25 mouse cellular contexts compared by ENCODE assay signal in genomic region chr5:106295993-106296392, GRCm38 (mm10).
DNase-seq lines count a peak whose midpoint lies in the region; ATAC-seq lines count a peak whose summit lies in the region.
"Had no signal": no experiment of that assay in that cellular context is flagged by ENCODE, and none has a peak within 500 bp of the region (broad histone marks: within the 10 kb centered on the region; RNA-seq: fewer than 3 reads in every experiment).

No protein-coding gene starts in this region.

- H3K9ac ChIP-seq in forebrain, embryonic 16.5 days (replicated peaks; ENCODE audit: low read depth, low read length), result no peak overlapping the region
- H3K9ac ChIP-seq in heart, embryonic 12.5 days, result no peak overlapping the region
- H3K9ac ChIP-seq in midbrain, embryonic 15.5 days, result no peak overlapping the region
- H3K9ac ChIP-seq in midbrain, embryonic 12.5 days (replicated peaks), result no peak overlapping the region
- H3K9ac ChIP-seq in midbrain, embryonic 13.5 days (replicated peaks), result no peak overlapping the region
- H3K9ac ChIP-seq: embryonic facial prominence, embryonic 12.5 days; forebrain, embryonic 13.5 days; forebrain, embryonic 15.5 days had no signal

- peak overlapping the region; percentile 69; the same call in 1 of the 2 replicates for H3K27ac ChIP-seq in forebrain, embryonic 10.5 days
- H3K27ac ChIP-seq in forebrain, embryonic 16.5 days (ENCODE audit: low read length), result no peak overlapping the region
- H3K27ac ChIP-seq in heart, embryonic 12.5 days (ENCODE audit: poor library complexity, severe bottlenecking), result no peak overlapping the region
- peak overlapping the region; percentile 64 for H3K27ac ChIP-seq in midbrain, embryonic 10.5 days (replicated peaks)
- H3K27ac ChIP-seq in midbrain, embryonic 15.5 days, result no peak overlapping the region
- H3K27ac ChIP-seq in midbrain, embryonic 12.5 days (replicated peaks), result peak overlapping the region; percentile 52
- H3K27ac ChIP-seq in midbrain, embryonic 13.5 days, result no peak overlapping the region
- H3K27ac ChIP-seq: embryonic facial prominence, embryonic 12.5 days; forebrain, embryonic 13.5 days; forebrain, embryonic 15.5 days had no signal

- ATAC-seq in forebrain, embryonic 16.5 days, result no peak
- ATAC-seq in heart, embryonic 12.5 days (ENCODE audit: insufficient number of reproducible peaks, low FRiP score), result no peak
- ATAC-seq in midbrain, embryonic 15.5 days (replicated peaks), result no peak
- ATAC-seq in midbrain, embryonic 12.5 days (ENCODE audit: low FRiP score, low read depth), result no peak
- ATAC-seq in midbrain, embryonic 13.5 days, result no peak
- ATAC-seq: CD4-positive, CD25-positive, alpha-beta regulatory T cell, adult 4 months; forebrain, embryonic 13.5 days; forebrain, embryonic 15.5 days; Patski had no signal

- DNase-seq in forebrain, embryonic 10.5 days (ENCODE audit: extremely low spot score, low spot score), result no peak
- peak; percentile 41 for DNase-seq in heart, adult 11 months
- DNase-seq in midbrain, embryonic 10.5 days (ENCODE audit: low spot score), result no peak
- DNase-seq: adrenal gland, adult 2 months; adrenal gland, postnatal 10 days; adrenal gland, postnatal 25 days; B cell, adult 2 months; cerebellum, adult 11 months; cerebellum, adult 18-20 months; cerebellum, adult 8-10 months; cerebellum, adult 9-11 months; cerebellum, postnatal 14 days; cerebellum, postnatal 36 days had no signal

- H3K36me3 ChIP-seq in forebrain, embryonic 10.5 days (replicated peaks), result no peaks in the 10 kb centered on the region
- H3K36me3 ChIP-seq in forebrain, embryonic 16.5 days (ENCODE audit: control insufficient read depth, insufficient read depth), result no peaks in the 10 kb centered on the region
- no peaks in the 10 kb centered on the region for H3K36me3 ChIP-seq in heart, embryonic 12.5 days
- H3K36me3 ChIP-seq in midbrain, embryonic 10.5 days, result no peaks in the 10 kb centered on the region
- H3K36me3 ChIP-seq in midbrain, embryonic 15.5 days (replicated peaks), result no peaks in the 10 kb centered on the region
- H3K36me3 ChIP-seq in midbrain, embryonic 12.5 days, result no peaks in the 10 kb centered on the region
- no peaks in the 10 kb centered on the region for H3K36me3 ChIP-seq in midbrain, embryonic 13.5 days
- H3K36me3 ChIP-seq: embryonic facial prominence, embryonic 12.5 days; forebrain, embryonic 15.5 days; G1E had no signal

- no peak overlapping the region for H3K4me3 ChIP-seq in forebrain, embryonic 10.5 days
- no peak overlapping the region for H3K4me3 ChIP-seq in forebrain, embryonic 16.5 days (replicated peaks; ENCODE audit: low read length)
- H3K4me3 ChIP-seq in heart, embryonic 12.5 days, result no peak overlapping the region
- H3K4me3 ChIP-seq in midbrain, embryonic 10.5 days, result peak overlapping the region; percentile 14; the same call in 1 of the 2 replicates
- no peak overlapping the region for H3K4me3 ChIP-seq in midbrain, embryonic 15.5 days
- H3K4me3 ChIP-seq in midbrain, embryonic 12.5 days, result no peak overlapping the region
- H3K4me3 ChIP-seq in midbrain, embryonic 13.5 days (replicated peaks), result no peak overlapping the region
- H3K4me3 ChIP-seq: embryonic facial prominence, embryonic 12.5 days; forebrain, embryonic 13.5 days; forebrain, embryonic 15.5 days had no signal

- peaks cover 40% of the 10 kb centered on the region for H3K4me1 ChIP-seq in forebrain, embryonic 10.5 days
- H3K4me1 ChIP-seq in forebrain, embryonic 16.5 days (replicated peaks; ENCODE audit: control insufficient read depth, insufficient read depth, low read length), result no peaks in the 10 kb centered on the region
- H3K4me1 ChIP-seq in heart, embryonic 12.5 days (replicated peaks), result 0 out of 2 replicates have a peak, but pooled peaks cover 6% of the 10 kb centered on the region
- H3K4me1 ChIP-seq in midbrain, embryonic 10.5 days, result peaks cover 38% of the 10 kb centered on the region
- H3K4me1 ChIP-seq in midbrain, embryonic 15.5 days, result no peaks in the 10 kb centered on the region
- peaks cover 16% of the 10 kb centered on the region for H3K4me1 ChIP-seq in midbrain, embryonic 12.5 days
- H3K4me1 ChIP-seq in midbrain, embryonic 13.5 days (replicated peaks), result peaks cover 17% of the 10 kb centered on the region

- no peak overlapping the region for H3K4me2 ChIP-seq in forebrain, embryonic 16.5 days (ENCODE audit: low read length)
- no peak overlapping the region for H3K4me2 ChIP-seq in heart, embryonic 12.5 days
- no peak overlapping the region for H3K4me2 ChIP-seq in midbrain, embryonic 15.5 days
- no peak overlapping the region for H3K4me2 ChIP-seq in midbrain, embryonic 12.5 days (replicated peaks)
- H3K4me2 ChIP-seq in midbrain, embryonic 13.5 days (replicated peaks), result no peak overlapping the region
- H3K4me2 ChIP-seq: embryonic facial prominence, embryonic 12.5 days; forebrain, embryonic 13.5 days; forebrain, embryonic 15.5 days had no signal

- WGBS in forebrain, embryonic 10.5 days, result 27% methylated on average over 2 of the region's 2 CpGs
- WGBS in forebrain, embryonic 16.5 days, result 8% methylated on average over 2 of the region's 2 CpGs
- 69% methylated on average over 2 of the region's 2 CpGs for WGBS in heart, embryonic 12.5 days
- 21% methylated on average over 2 of the region's 2 CpGs for WGBS in midbrain, embryonic 10.5 days
- 24% methylated on average over 2 of the region's 2 CpGs for WGBS in midbrain, embryonic 15.5 days
- WGBS in midbrain, embryonic 12.5 days, result 23% methylated on average over 2 of the region's 2 CpGs
- 16% methylated on average over 2 of the region's 2 CpGs for WGBS in midbrain, embryonic 13.5 days

- peaks cover 65% of the 10 kb centered on the region for H3K27me3 ChIP-seq in forebrain, embryonic 10.5 days (ENCODE audit: poor library complexity, severe bottlenecking)
- 0 out of 2 replicates have a peak, but pooled peaks cover 2% of the 10 kb centered on the region for H3K27me3 ChIP-seq in forebrain, embryonic 16.5 days (replicated peaks; ENCODE audit: control insufficient read depth, insufficient read depth, low read length)
- no peaks in the 10 kb centered on the region for H3K27me3 ChIP-seq in heart, embryonic 12.5 days (replicated peaks)
- peaks cover 80% of the 10 kb centered on the region for H3K27me3 ChIP-seq in midbrain, embryonic 10.5 days (ENCODE audit: low read depth, poor library complexity, severe bottlenecking)
- no peaks in the 10 kb centered on the region for H3K27me3 ChIP-seq in midbrain, embryonic 15.5 days (replicated peaks)
- peaks cover 39% of the 10 kb centered on the region for H3K27me3 ChIP-seq in midbrain, embryonic 12.5 days
- H3K27me3 ChIP-seq in midbrain, embryonic 13.5 days, result peaks cover 14% of the 10 kb centered on the region
- H3K27me3 ChIP-seq: CH12.LX; embryonic facial prominence, embryonic 12.5 days; forebrain, embryonic 15.5 days had no signal

- H3K9me3 ChIP-seq in forebrain, embryonic 10.5 days, result no peaks in the 10 kb centered on the region
- no peaks in the 10 kb centered on the region for H3K9me3 ChIP-seq in forebrain, embryonic 16.5 days (ENCODE audit: control insufficient read depth, low read length)
- H3K9me3 ChIP-seq in heart, embryonic 12.5 days (replicated peaks), result no peaks in the 10 kb centered on the region
- H3K9me3 ChIP-seq in midbrain, embryonic 10.5 days (replicated peaks), result no peaks in the 10 kb centered on the region
- H3K9me3 ChIP-seq in midbrain, embryonic 15.5 days, result no peaks in the 10 kb centered on the region
- no peaks in the 10 kb centered on the region for H3K9me3 ChIP-seq in midbrain, embryonic 12.5 days
- no peaks in the 10 kb centered on the region for H3K9me3 ChIP-seq in midbrain, embryonic 13.5 days
- H3K9me3 ChIP-seq: embryonic facial prominence, embryonic 12.5 days; forebrain, embryonic 13.5 days; forebrain, embryonic 15.5 days had no signal

Comparison
In these comparisons a context has a peak if more than half of its experiments do, and no peak if none do; other contexts are left out.
1. H3K27ac ChIP-seq: peak in forebrain, embryonic 10.5 days (single experiment), midbrain, embryonic 10.5 days (single experiment) and midbrain, embryonic 12.5 days (single experiment); none in forebrain, embryonic 16.5 days (single experiment), heart, embryonic 12.5 days (single experiment), midbrain, embryonic 15.5 days (single experiment) and midbrain, embryonic 13.5 days (single experiment).